Mouse (Mus musculus): Measurements from ENCODE around the gene Rad51b. TPM values are rescaled to one million over a fixed set of nuclear protein-coding genes. Genes with fewer than 3 reads are reported as not detected.

The Rad51b gene
- polyA plus RNA-seq, 1 experiment from 2014 or later, result 7.7 TPM

DNA sequence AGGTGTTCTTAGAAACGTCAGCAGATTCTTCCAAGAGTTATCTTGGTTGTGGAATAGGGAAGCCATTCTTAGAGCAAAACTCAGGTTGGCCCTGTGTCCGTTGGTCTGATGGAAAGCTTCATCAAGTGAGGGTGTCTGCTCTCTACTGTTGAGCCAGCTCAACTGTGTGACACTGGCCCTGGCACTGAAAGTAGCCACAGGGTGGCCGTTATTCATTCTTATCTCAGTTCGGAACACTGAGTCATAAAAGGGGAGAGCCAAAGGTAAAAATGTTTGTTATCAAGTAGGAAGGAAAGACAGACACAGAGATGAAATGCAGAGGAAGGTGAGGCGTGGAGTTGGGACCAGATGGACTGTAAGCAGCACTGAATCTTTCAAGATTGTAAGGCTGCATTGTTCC is 379.8 kb downstream of the Rad51b start:
- WGBS, result 78% methylated on average over 5 of the region's 5 CpGs
- Histone ChIP-seq H3K9me3 (no peaks in the 10 kb centered on the region), H3K4me1 (peaks cover 50% of the 10 kb centered on the region), H3K4me2 (replicated peaks) (no peak overlapping the region), H3K27ac (peak overlapping the region; percentile 88), H3K36me3 (no peaks in the 10 kb centered on the region), H3K9ac (no peak overlapping the region), H3K27me3 (no peaks in the 10 kb centered on the region), H3K4me3 (no peak overlapping the region)
- no peak for ATAC-seq (ENCODE audit: insufficient number of reproducible peaks, insufficient read depth, low FRiP score, low TSS enrichment)

GRCm38 (mm10) chr12:79679251-79679901 is 382.3 kb downstream of the Rad51b start:
- Histone ChIP-seq H3K27ac (peak overlapping the region; percentile 75; the same call in 1 of the 2 replicates), H3K9ac (no peak overlapping the region), H3K36me3 (no peaks in the 10 kb centered on the region), H3K9me3 (no peaks in the 10 kb centered on the region), H3K4me3 (no peak overlapping the region), H3K27me3 (no peaks in the 10 kb centered on the region), H3K4me2 (replicated peaks) (no peak overlapping the region), H3K4me1 (peaks cover 60% of the 10 kb centered on the region)
- WGBS, result 80% methylated on average over 11 of the region's 11 CpGs
- ATAC-seq (ENCODE audit: insufficient number of reproducible peaks, insufficient read depth, low FRiP score, low TSS enrichment), result no peak

GRCm38 (mm10) chr12:79679941-79680697 is 383.0 kb downstream of the Rad51b start:
- peaks cover 52% of the 10 kb centered on the region for H3K4me1 ChIP-seq
- no peaks in the 10 kb centered on the region for H3K27me3 ChIP-seq
- no peak overlapping the region for H3K4me2 ChIP-seq (replicated peaks)
- 70% methylated on average over 9 of the region's 9 CpGs for WGBS
- peak overlapping the region; percentile 75 for H3K27ac ChIP-seq
- ATAC-seq (ENCODE audit: insufficient number of reproducible peaks, insufficient read depth, low FRiP score, low TSS enrichment), result no peak
- no peaks in the 10 kb centered on the region for H3K9me3 ChIP-seq
- H3K4me3 ChIP-seq, result no peak overlapping the region
- H3K36me3 ChIP-seq, result no peaks in the 10 kb centered on the region
- no peak overlapping the region for H3K9ac ChIP-seq

DNA sequence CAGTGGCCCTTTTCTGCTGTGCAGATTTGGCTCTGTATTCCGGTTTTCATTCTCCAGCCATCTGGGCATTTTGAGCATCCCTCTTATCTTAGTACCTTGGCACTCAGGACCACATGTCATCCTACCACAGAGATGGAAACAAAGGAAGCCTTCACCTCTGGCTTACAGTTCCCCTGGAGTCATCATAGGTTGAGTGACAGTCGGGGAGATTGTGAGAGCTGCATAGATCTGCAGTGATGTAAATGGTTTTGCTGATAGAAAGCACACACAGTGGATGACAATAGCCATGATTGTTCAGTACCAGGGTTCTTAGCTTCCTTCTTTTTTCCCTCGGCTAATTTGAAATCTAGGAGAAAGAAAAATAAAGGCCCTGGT is 383.6 kb downstream of the Rad51b start:
- H3K9ac ChIP-seq, result no peak overlapping the region
- no peaks in the 10 kb centered on the region for H3K27me3 ChIP-seq
- 32% methylated on average over 3 of the region's 3 CpGs for WGBS
- H3K36me3 ChIP-seq, result no peaks in the 10 kb centered on the region
- H3K4me1 ChIP-seq, result peaks cover 47% of the 10 kb centered on the region
- H3K4me3 ChIP-seq, result no peak overlapping the region
- H3K4me2 ChIP-seq (replicated peaks), result no peak overlapping the region
- no peaks in the 10 kb centered on the region for H3K9me3 ChIP-seq
- peak overlapping the region; percentile 75 for H3K27ac ChIP-seq
- no peak for ATAC-seq (ENCODE audit: insufficient number of reproducible peaks, insufficient read depth, low FRiP score, low TSS enrichment)

DNA sequence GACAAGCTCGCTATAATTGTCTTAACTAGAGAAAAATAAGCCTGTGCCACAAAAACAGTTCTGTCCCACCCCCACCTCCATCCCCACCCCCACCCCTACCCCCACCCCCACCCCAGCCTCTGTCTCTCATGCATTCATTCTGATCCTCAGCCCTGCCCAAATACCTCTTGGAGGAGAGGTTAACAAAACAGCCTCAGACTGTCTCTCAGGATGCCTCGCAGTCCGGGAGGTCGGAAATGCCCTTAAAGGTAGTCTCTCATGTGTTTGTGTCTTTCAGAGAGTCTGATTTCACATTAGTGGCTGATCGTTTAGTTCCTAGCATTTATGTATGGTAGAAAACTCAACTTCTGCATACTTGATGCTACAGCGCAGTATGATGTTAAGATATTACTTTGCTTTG is 384.5 kb downstream of the Rad51b start:
- no peaks in the 10 kb centered on the region for H3K36me3 ChIP-seq
- H3K9me3 ChIP-seq, result no peaks in the 10 kb centered on the region
- H3K4me1 ChIP-seq, result peaks cover 42% of the 10 kb centered on the region
- no peak for ATAC-seq (ENCODE audit: insufficient number of reproducible peaks, insufficient read depth, low FRiP score, low TSS enrichment)
- H3K4me3 ChIP-seq, result no peak overlapping the region
- H3K27ac ChIP-seq, result no peak overlapping the region
- WGBS, result 33% methylated on average over 6 of the region's 6 CpGs
- H3K9ac ChIP-seq, result no peak overlapping the region
- no peak overlapping the region for H3K4me2 ChIP-seq (replicated peaks)
- no peaks in the 10 kb centered on the region for H3K27me3 ChIP-seq

- Histone ChIP-seq H3K9ac (no peak overlapping the region), H3K4me2 (replicated peaks) (no peak overlapping the region), H3K36me3 (no peaks in the 10 kb centered on the region), H3K4me1 (peaks cover 53% of the 10 kb centered on the region), H3K27ac (peak overlapping the region; percentile 80), H3K9me3 (no peaks in the 10 kb centered on the region), H3K27me3 (no peaks in the 10 kb centered on the region), H3K4me3 (no peak overlapping the region)
- 10% methylated on average over 3 of the region's 3 CpGs for WGBS
- ATAC-seq (ENCODE audit: insufficient number of reproducible peaks, insufficient read depth, low FRiP score, low TSS enrichment), result no peak
Observed at GRCm38 (mm10) chr12:79683350-79683749, 386.3 kb downstream of the Rad51b start.

DNA sequence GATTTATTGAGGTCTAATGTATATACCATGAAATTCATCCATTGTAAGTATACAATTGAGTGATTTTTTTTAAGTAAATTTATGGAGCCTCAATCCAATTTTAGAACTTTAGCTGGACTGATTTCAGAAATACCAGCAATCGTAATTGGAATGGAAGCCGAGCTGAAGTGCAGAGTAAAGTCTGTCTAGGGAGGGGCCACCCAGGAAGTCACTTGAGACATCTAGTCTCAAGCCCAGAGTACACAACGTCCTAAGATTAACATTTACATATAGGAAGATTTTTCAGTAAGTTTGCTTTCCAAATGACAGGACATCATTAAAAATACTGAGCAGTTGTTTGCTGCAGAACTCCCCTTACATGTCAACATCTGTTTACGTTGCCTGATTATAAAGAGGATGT is 386.7 kb downstream of the Rad51b start:
- no peaks in the 10 kb centered on the region for H3K9me3 ChIP-seq
- ATAC-seq (ENCODE audit: insufficient number of reproducible peaks, insufficient read depth, low FRiP score, low TSS enrichment), result no peak
- H3K4me1 ChIP-seq, result peaks cover 54% of the 10 kb centered on the region
- no peak overlapping the region for H3K4me2 ChIP-seq (replicated peaks)
- no peaks in the 10 kb centered on the region for H3K36me3 ChIP-seq
- WGBS, result 31% methylated on average over 4 of the region's 4 CpGs
- H3K27me3 ChIP-seq, result no peaks in the 10 kb centered on the region
- no peak overlapping the region for H3K4me3 ChIP-seq
- H3K9ac ChIP-seq, result no peak overlapping the region
- H3K27ac ChIP-seq, result peak overlapping the region; percentile 80; the same call in 1 of the 2 replicates

- Histone ChIP-seq H3K9ac (no peak overlapping the region), H3K9me3 (no peaks in the 10 kb centered on the region), H3K27ac (0 out of 2 replicates have a peak overlapping the region, but pooled peaks have one; percentile 80), H3K4me3 (no peak overlapping the region), H3K27me3 (no peaks in the 10 kb centered on the region), H3K36me3 (no peaks in the 10 kb centered on the region), H3K4me2 (replicated peaks) (no peak overlapping the region), H3K4me1 (peaks cover 54% of the 10 kb centered on the region)
- no peak for ATAC-seq (ENCODE audit: insufficient number of reproducible peaks, insufficient read depth, low FRiP score, low TSS enrichment)
- WGBS, result 75% methylated on average over 2 of the region's 2 CpGs
Observed at GRCm38 (mm10) chr12:79684338-79684737, 387.3 kb downstream of the Rad51b start.

- no peaks in the 10 kb centered on the region for H3K36me3 ChIP-seq
- H3K9me3 ChIP-seq, result no peaks in the 10 kb centered on the region
- H3K27me3 ChIP-seq, result no peaks in the 10 kb centered on the region
- H3K4me1 ChIP-seq, result peaks cover 35% of the 10 kb centered on the region
- ATAC-seq (ENCODE audit: insufficient number of reproducible peaks, insufficient read depth, low FRiP score, low TSS enrichment), result no peak
- no peak overlapping the region for H3K4me2 ChIP-seq (replicated peaks)
- H3K27ac ChIP-seq, result peak overlapping the region; percentile 64
- WGBS, result 44% methylated on average over 9 of the region's 9 CpGs
- H3K4me3 ChIP-seq, result no peak overlapping the region
- no peak overlapping the region for H3K9ac ChIP-seq
Observed at GRCm38 (mm10) chr12:79686594-79687325, 389.7 kb downstream of the Rad51b start.

DNA sequence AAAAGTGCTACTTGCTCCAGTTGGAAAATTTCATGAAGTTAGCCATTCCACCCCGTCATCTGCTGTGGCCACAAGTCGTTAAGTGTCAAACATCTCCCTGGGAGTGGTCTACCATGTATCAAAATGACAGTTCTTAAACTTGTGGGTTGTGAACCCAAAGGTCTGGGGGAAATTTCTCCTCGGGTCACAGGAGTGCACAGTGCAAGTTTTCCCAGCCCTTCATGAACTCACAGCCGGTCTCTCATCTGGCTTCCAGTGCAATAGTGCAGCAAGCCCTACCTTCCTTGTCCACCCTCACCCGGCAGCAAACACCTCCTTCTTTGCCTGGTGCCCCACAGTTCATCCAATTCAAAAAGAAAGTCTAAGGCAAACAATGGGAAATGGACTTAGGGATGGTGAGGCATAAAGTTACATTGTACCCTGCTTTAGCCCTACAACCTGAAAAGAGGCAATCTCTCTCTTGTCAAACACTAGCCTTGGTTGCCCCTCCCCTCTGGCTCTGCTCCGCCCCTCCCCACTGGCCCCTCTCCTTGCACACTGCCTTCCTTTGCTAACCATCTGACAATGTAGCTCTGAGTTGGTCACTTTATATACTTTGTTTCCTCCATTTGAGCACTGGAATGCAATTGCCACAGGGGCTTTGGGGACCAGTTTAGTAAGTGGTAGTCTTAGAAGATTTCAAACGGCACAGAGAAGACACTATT is 390.8 kb downstream of the Rad51b start:
- 56% methylated on average over 7 of the region's 7 CpGs for WGBS
- H3K27ac ChIP-seq, result peak overlapping the region; percentile 64; the same call in 1 of the 2 replicates
- no peak for ATAC-seq (ENCODE audit: insufficient number of reproducible peaks, insufficient read depth, low FRiP score, low TSS enrichment)

GRCm38 (mm10) chr12:79689299-79689698 is 392.2 kb downstream of the Rad51b start:
- 84% methylated on average over 8 of the region's 8 CpGs for WGBS
- no peak overlapping the region for H3K27ac ChIP-seq

More for the DNA sequence above, 390.8 kb downstream of the Rad51b start:
- no peak overlapping the region for H3K4me3 ChIP-seq
- peaks cover 34% of the 10 kb centered on the region for H3K4me1 ChIP-seq
- H3K9ac ChIP-seq, result no peak overlapping the region
- no peaks in the 10 kb centered on the region for H3K36me3 ChIP-seq
- H3K9me3 ChIP-seq, result no peaks in the 10 kb centered on the region
- H3K27me3 ChIP-seq, result no peaks in the 10 kb centered on the region
- H3K4me2 ChIP-seq (replicated peaks), result no peak overlapping the region

More at GRCm38 (mm10) chr12:79689299-79689698, 392.2 kb downstream of the Rad51b start:
- Histone ChIP-seq H3K27me3 (no peaks in the 10 kb centered on the region), H3K4me2 (replicated peaks) (no peak overlapping the region), H3K9ac (no peak overlapping the region), H3K9me3 (no peaks in the 10 kb centered on the region), H3K4me1 (peaks cover 22% of the 10 kb centered on the region; the same call in 1 of the 2 replicates), H3K36me3 (no peaks in the 10 kb centered on the region), H3K4me3 (no peak overlapping the region)
- ATAC-seq (ENCODE audit: insufficient number of reproducible peaks, insufficient read depth, low FRiP score, low TSS enrichment), result no peak

Measured in embryonic facial prominence, embryonic 12.5 days (tissue).